Mouse (Mus musculus): ENCODE results near the gene Atf7ip. TPM values are rescaled to one million over a fixed set of nuclear protein-coding genes. Genes with fewer than 3 reads are reported as not detected.
"Not testable (repeated sequence)": the region's sequence is repeated elsewhere in the genome, so short reads cannot be mapped to it uniquely, and the experiment has no call there.

Atf7ip gene
- 6.8 TPM for polyA plus RNA-seq (2012; fragmentation: generic; extraction: Trizol)
- long read RNA-seq, experiment 1, full-length matches to known transcripts = 3 of 6 reads
- long read RNA-seq, experiment 1, partial matches to known transcripts = 1 of 6 reads
- long read RNA-seq, experiment 1, other reads (novel, unspliced or antisense) = 2 of 6 reads
- long read RNA-seq, experiment 2, partial matches to known transcripts = 3 of 4 reads
- long read RNA-seq, experiment 2, other reads (novel, unspliced or antisense) = 1 of 4 reads

GRCm38 (mm10) chr6:136505867-136506266 lies at the start of gene Atf7ip:
TSS of gene Atf7ip (plus strand) at chr6:136506167.
- H3K79me3 ChIP-seq (ENCODE audit: low read depth); H3K36me3 ChIP-seq (ENCODE audit: control insufficient read depth, insufficient read depth); H3K4me3 ChIP-seq (ENCODE audit: insufficient read depth, poor library complexity, severe bottlenecking); H3ac ChIP-seq (ENCODE audit: control insufficient read depth, insufficient read length, low read depth); H3K79me2 ChIP-seq (ENCODE audit: control insufficient read depth, insufficient read depth); H3K27me3 ChIP-seq (ENCODE audit: control insufficient read depth, insufficient read depth, insufficient read length): not testable (repeated sequence)

- Histone ChIP-seq H3K79me3 (ENCODE audit: low read depth) (no peaks in the 10 kb centered on the region), H3ac (ENCODE audit: control insufficient read depth, insufficient read length, low read depth) (no peak overlapping the region), H3K4me3 (ENCODE audit: insufficient read depth, poor library complexity, severe bottlenecking) (no peak overlapping the region), H3K36me3 (ENCODE audit: control insufficient read depth, insufficient read depth) (no peaks in the 10 kb centered on the region), H3K79me2 (ENCODE audit: control insufficient read depth, insufficient read depth) (no peaks in the 10 kb centered on the region), H3K27me3 (ENCODE audit: control insufficient read depth, insufficient read depth, insufficient read length) (no peaks in the 10 kb centered on the region)
- TF ChIP-seq CTCF (IDR thresholded peaks at IDR 0.05; ENCODE audit: control insufficient read depth, insufficient read depth, insufficient read length) (no peak), CEBPB (IDR thresholded peaks at IDR 0.05; ENCODE audit: low read depth) (no peak), FOSL1 (IDR thresholded peaks at IDR 0.05; ENCODE audit: insufficient read depth, low read length, poor library complexity, severe bottlenecking) (no peak), USF1 (IDR thresholded peaks at IDR 0.05; ENCODE audit: low read depth) (no peak), MAX (IDR thresholded peaks at IDR 0.05) (no peak), MYOD1 (IDR thresholded peaks at IDR 0.05; ENCODE audit: control insufficient read depth, insufficient read length, low read depth) (no peak), MYOG (IDR thresholded peaks at IDR 0.05; ENCODE audit: control insufficient read depth, extremely low read depth, insufficient read length) (no peak)
Measured at GRCm38 (mm10) chr6:136456302-136456701, 49.7 kb upstream of the Atf7ip start.

- no peak overlapping the region for H3K4me3 ChIP-seq (ENCODE audit: insufficient read depth, poor library complexity, severe bottlenecking)
- TF ChIP-seq MYOD1 (IDR thresholded peaks at IDR 0.05; ENCODE audit: control insufficient read depth, insufficient read length, low read depth) (no peak), CEBPB (IDR thresholded peaks at IDR 0.05; ENCODE audit: low read depth) (no peak), USF1 (IDR thresholded peaks at IDR 0.05; ENCODE audit: low read depth) (no peak), MYOG (IDR thresholded peaks at IDR 0.05; ENCODE audit: control insufficient read depth, extremely low read depth, insufficient read length) (no peak), FOSL1 (IDR thresholded peaks at IDR 0.05; ENCODE audit: insufficient read depth, low read length, poor library complexity, severe bottlenecking) (no peak), MAX (IDR thresholded peaks at IDR 0.05) (no peak), CTCF (IDR thresholded peaks at IDR 0.05; ENCODE audit: control insufficient read depth, insufficient read depth, insufficient read length) (no peak)
Measured at GRCm38 (mm10) chr6:136459156-136459555, 46.8 kb upstream of the Atf7ip start.

GRCm38 (mm10) chr6:136463491-136463890 lies 42.5 kb upstream of the Atf7ip start:
- Histone ChIP-seq H3K36me3 (ENCODE audit: control insufficient read depth, insufficient read depth) (no peaks in the 10 kb centered on the region), H3K79me3 (ENCODE audit: low read depth) (no peaks in the 10 kb centered on the region), H3K27me3 (ENCODE audit: control insufficient read depth, insufficient read depth, insufficient read length) (no peaks in the 10 kb centered on the region), H3K4me3 (ENCODE audit: insufficient read depth, poor library complexity, severe bottlenecking) (no peak overlapping the region), H3K79me2 (ENCODE audit: control insufficient read depth, insufficient read depth) (no peaks in the 10 kb centered on the region), H3ac (ENCODE audit: control insufficient read depth, insufficient read length, low read depth) (no peak overlapping the region)
- no peak for TF ChIP-seq FOSL1 (IDR thresholded peaks at IDR 0.05; ENCODE audit: insufficient read depth, low read length, poor library complexity, severe bottlenecking)
- TF ChIP-seq MYOD1 (IDR thresholded peaks at IDR 0.05; ENCODE audit: control insufficient read depth, insufficient read length, low read depth) = no peak
- no peak for TF ChIP-seq CEBPB (IDR thresholded peaks at IDR 0.05; ENCODE audit: low read depth)
- no peak for TF ChIP-seq MAX (IDR thresholded peaks at IDR 0.05)
- no peak for TF ChIP-seq MYOG (IDR thresholded peaks at IDR 0.05; ENCODE audit: control insufficient read depth, extremely low read depth, insufficient read length)
- no peak for TF ChIP-seq CTCF (IDR thresholded peaks at IDR 0.05; ENCODE audit: control insufficient read depth, insufficient read depth, insufficient read length)

More at GRCm38 (mm10) chr6:136459156-136459555, 46.8 kb upstream of the Atf7ip start:
- Histone ChIP-seq H3K79me2 (ENCODE audit: control insufficient read depth, insufficient read depth) (no peaks in the 10 kb centered on the region), H3K79me3 (ENCODE audit: low read depth) (no peaks in the 10 kb centered on the region), H3K36me3 (ENCODE audit: control insufficient read depth, insufficient read depth) (no peaks in the 10 kb centered on the region), H3K27me3 (ENCODE audit: control insufficient read depth, insufficient read depth, insufficient read length) (no peaks in the 10 kb centered on the region), H3ac (ENCODE audit: control insufficient read depth, insufficient read length, low read depth) (no peak overlapping the region)

- H3K36me3 ChIP-seq (ENCODE audit: control insufficient read depth, insufficient read depth) = no peaks in the 10 kb centered on the region
- no peak overlapping the region for H3ac ChIP-seq (ENCODE audit: control insufficient read depth, insufficient read length, low read depth)
- H3K79me3 ChIP-seq (ENCODE audit: low read depth) = no peaks in the 10 kb centered on the region
- TF ChIP-seq FOSL1 (IDR thresholded peaks at IDR 0.05; ENCODE audit: insufficient read depth, low read length, poor library complexity, severe bottlenecking) (no peak), MAX (IDR thresholded peaks at IDR 0.05) (no peak)
- H3K27me3 ChIP-seq (ENCODE audit: control insufficient read depth, insufficient read depth, insufficient read length) = no peaks in the 10 kb centered on the region
- H3K4me3 ChIP-seq (ENCODE audit: insufficient read depth, poor library complexity, severe bottlenecking) = no peak overlapping the region
- H3K79me2 ChIP-seq (ENCODE audit: control insufficient read depth, insufficient read depth) = no peaks in the 10 kb centered on the region
Measured at GRCm38 (mm10) chr6:136464121-136464621, 41.8 kb upstream of the Atf7ip start.

- TF ChIP-seq MAX (IDR thresholded peaks at IDR 0.05) = no peak
- no peak for TF ChIP-seq MYOD1 (IDR thresholded peaks at IDR 0.05; ENCODE audit: control insufficient read depth, insufficient read length, low read depth)
- no peak for TF ChIP-seq MYOG (IDR thresholded peaks at IDR 0.05; ENCODE audit: control insufficient read depth, extremely low read depth, insufficient read length)
- no peak for TF ChIP-seq USF1 (IDR thresholded peaks at IDR 0.05; ENCODE audit: low read depth)
- no peak for TF ChIP-seq CEBPB (IDR thresholded peaks at IDR 0.05; ENCODE audit: low read depth)
- TF ChIP-seq CTCF (IDR thresholded peaks at IDR 0.05; ENCODE audit: control insufficient read depth, insufficient read depth, insufficient read length) = no peak
- no peak for TF ChIP-seq FOSL1 (IDR thresholded peaks at IDR 0.05; ENCODE audit: insufficient read depth, low read length, poor library complexity, severe bottlenecking)
- Histone ChIP-seq H3K79me2 (ENCODE audit: control insufficient read depth, insufficient read depth) (no peaks in the 10 kb centered on the region), H3K79me3 (ENCODE audit: low read depth) (no peaks in the 10 kb centered on the region), H3K36me3 (ENCODE audit: control insufficient read depth, insufficient read depth) (no peaks in the 10 kb centered on the region), H3ac (ENCODE audit: control insufficient read depth, insufficient read length, low read depth) (no peak overlapping the region), H3K27me3 (ENCODE audit: control insufficient read depth, insufficient read depth, insufficient read length) (no peaks in the 10 kb centered on the region), H3K4me3 (ENCODE audit: insufficient read depth, poor library complexity, severe bottlenecking) (no peak overlapping the region)
Measured at GRCm38 (mm10) chr6:136465021-136465420, 40.9 kb upstream of the Atf7ip start.
